Mouse (Mus musculus) liver, embryonic 14.5 days (tissue): ENCODE data around the gene Pecam1.

Experiments used
- CTCF ChIP-seq: IDR thresholded peaks from 2 replicates; pipeline ENCODE4 v1.5.1; 2016; ENCODE audit warnings: antibody characterized with exemption, low read depth, control low read depth
- EP300 ChIP-seq: IDR thresholded peaks from 2 replicates; pipeline ENCODE4 v1.6.1; 2016; ENCODE audit warnings: antibody characterized with exemption, low read depth

DNA sequence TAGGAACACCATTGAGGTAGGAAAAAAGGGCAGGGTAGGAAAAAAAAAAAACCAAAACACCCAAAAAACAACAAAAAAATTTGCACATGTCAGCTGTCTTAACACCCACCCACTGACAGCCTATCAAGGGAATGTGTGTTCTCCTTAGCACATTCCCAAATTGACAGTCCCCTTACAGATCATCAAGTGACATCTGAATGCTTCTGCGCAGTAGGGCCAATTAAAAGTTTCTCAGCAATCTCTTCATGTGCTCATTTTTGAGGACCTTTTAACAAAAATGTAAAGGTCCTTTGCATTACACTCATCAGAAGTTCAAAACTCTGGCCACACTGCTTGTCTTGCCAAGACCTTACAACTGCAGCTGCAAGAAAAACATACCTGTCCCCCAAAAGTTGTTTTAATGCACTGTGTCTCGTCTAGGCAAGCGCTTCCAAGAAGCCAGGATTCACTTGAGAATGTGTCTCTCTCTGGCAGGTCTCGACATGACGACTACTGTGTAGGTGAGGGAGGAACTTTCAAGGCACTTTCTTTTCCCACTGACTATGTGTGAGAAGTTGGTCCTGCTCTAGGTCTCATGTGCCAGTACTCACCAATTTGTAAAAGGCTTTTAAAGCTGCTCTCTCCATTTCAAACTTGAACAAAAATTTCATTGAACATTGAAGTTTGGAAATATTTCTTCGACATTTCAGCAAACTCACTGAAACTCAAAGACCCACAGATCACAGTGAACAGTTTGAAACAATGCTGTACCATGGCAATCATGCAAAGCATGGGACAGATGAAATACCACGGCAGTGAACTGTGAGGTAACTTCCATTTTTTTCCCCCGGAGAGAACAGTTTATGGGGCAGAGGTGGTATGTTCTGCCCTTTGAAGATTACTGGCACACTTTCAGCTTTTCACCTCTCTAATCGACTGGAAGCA lies 32.7 kb upstream of the Pecam1 start:
- TF ChIP-seq CTCF (no peak), EP300 (no peak)
